Mouse (Mus musculus): ENCODE data around the gene Actr8. TPM values are rescaled to one million over a fixed set of nuclear protein-coding genes. Genes with fewer than 3 reads are reported as not detected.

Actr8 gene
- polyA plus RNA-seq (2015; fragmentation: Nextera tagmentation; extraction: Ambion mirVana) = 73.7 and 82.4 TPM in 2 replicates

GRCm38 (mm10) chr14:29978254-29979204, at the start of gene Actr8:
Gene Actr8 (plus strand): TSS chr14:29978337.
- Histone ChIP-seq H3K9me3 (no peaks in the 10 kb centered on the region), H3K4me1 (replicated peaks) (peaks cover 11% of the 10 kb centered on the region), H3K4me2 (peak within 1 kb of the TSS; percentile 83), H3K27me3 (no peaks in the 10 kb centered on the region), H3K27ac (replicated peaks) (peak within 1 kb of the TSS; percentile 89), H3K9ac (peak within 1 kb of the TSS; percentile 75), H3K36me3 (peaks cover 59% of the 10 kb centered on the region), H3K4me3 (peak within 1 kb of the TSS; percentile 65)
- WGBS = 3% methylated on average over 44 of the region's 44 CpGs
- ATAC-seq (ENCODE audit: low FRiP score, low read depth) = peak; percentile 94

GRCm38 (mm10) chr14:29928966-29929365, 49.2 kb upstream of the Actr8 start:
- Histone ChIP-seq H3K4me2 (no peak overlapping the region), H3K36me3 (no peaks in the 10 kb centered on the region), H3K9ac (no peak overlapping the region), H3K9me3 (no peaks in the 10 kb centered on the region), H3K27ac (replicated peaks) (no peak overlapping the region), H3K4me3 (no peak overlapping the region), H3K4me1 (replicated peaks) (no peaks in the 10 kb centered on the region), H3K27me3 (no peaks in the 10 kb centered on the region)
- WGBS = 68% methylated on average over 4 of the region's 4 CpGs
- no peak for ATAC-seq (ENCODE audit: low FRiP score, low read depth)

GRCm38 (mm10) chr14:29935516-29935915, 42.6 kb upstream of the Actr8 start:
- Histone ChIP-seq H3K4me2 (no peak overlapping the region), H3K9ac (no peak overlapping the region), H3K36me3 (no peaks in the 10 kb centered on the region), H3K27me3 (no peaks in the 10 kb centered on the region), H3K4me1 (replicated peaks) (peaks cover 17% of the 10 kb centered on the region), H3K4me3 (no peak overlapping the region), H3K27ac (replicated peaks) (no peak overlapping the region), H3K9me3 (no peaks in the 10 kb centered on the region)
- no peak for ATAC-seq (ENCODE audit: low FRiP score, low read depth)
- 23% methylated on average over 5 of the region's 5 CpGs for WGBS

DNA sequence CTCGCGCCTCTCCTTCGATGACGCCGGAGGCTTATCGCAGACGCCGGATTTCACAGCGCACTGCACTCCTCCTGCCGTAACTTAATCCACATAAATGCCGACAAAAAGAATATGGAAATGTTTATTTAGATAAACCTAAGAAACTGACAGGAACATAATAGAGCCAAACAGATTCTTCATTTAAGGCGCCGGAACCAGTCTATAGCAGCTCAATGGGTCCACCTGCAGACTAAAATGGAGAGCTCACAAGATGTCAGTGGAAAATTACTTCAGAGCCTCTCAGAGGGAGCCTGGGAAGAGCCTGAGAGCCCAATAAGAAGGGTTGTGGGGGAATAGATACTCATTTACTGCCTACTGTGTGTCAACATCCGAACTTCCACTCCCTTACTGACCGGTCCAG, 40.7 kb upstream of the Actr8 start:
- Histone ChIP-seq H3K9me3 (no peaks in the 10 kb centered on the region), H3K36me3 (no peaks in the 10 kb centered on the region), H3K4me3 (no peak overlapping the region), H3K4me2 (no peak overlapping the region; the same call in 1 of the 2 replicates), H3K27ac (replicated peaks) (no peak overlapping the region), H3K27me3 (peaks cover 4% of the 10 kb centered on the region; the same call in 1 of the 2 replicates), H3K4me1 (replicated peaks) (peaks cover 17% of the 10 kb centered on the region), H3K9ac (no peak overlapping the region)
- 76% methylated on average over 15 of the region's 15 CpGs for WGBS
- ATAC-seq (ENCODE audit: low FRiP score, low read depth) = peak; percentile 61; the same call in 1 of the 2 replicates

DNA sequence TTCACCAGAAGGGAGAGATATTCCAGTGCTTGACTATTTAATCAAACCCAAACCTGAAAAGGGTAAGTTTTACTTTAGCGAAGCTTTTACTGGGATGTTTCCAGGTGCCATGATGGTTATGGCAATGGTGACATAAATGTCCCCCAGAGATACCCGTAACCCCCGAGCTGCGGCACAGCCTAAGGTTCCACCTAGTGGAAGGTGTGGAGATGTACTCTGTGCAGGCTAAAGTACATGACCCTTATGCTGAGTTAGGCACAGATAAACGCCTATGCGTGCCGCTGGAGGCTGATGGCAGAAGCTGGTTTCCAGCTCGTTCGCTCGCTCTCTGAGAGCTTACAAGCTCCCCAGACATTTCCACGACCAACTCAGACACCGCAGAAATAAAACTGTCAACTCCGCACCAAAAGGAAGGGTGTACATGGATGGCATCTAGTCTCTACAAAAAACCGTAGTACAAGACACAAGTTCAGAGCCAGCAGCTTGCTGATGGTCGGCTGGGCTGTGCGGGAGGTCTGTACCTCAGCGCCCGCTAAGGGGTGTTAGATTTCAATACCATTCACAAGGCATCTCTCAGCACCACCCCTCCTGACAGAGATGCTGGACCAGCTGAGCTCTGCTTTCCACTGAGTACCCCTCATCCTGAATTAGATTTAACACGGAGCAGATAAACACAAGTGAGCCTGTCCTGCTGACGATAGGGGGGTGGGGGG, 38.4 kb upstream of the Actr8 start:
- ATAC-seq (ENCODE audit: low FRiP score, low read depth) = no peak
- Histone ChIP-seq H3K36me3 (no peaks in the 10 kb centered on the region), H3K9ac (no peak overlapping the region; the same call in 1 of the 2 replicates), H3K4me1 (replicated peaks) (peaks cover 17% of the 10 kb centered on the region), H3K27me3 (peaks cover 4% of the 10 kb centered on the region; the same call in 1 of the 2 replicates), H3K4me3 (no peak overlapping the region), H3K4me2 (peak overlapping the region; percentile 12; the same call in 1 of the 2 replicates), H3K9me3 (no peaks in the 10 kb centered on the region), H3K27ac (replicated peaks) (no peak overlapping the region)
- WGBS = 51% methylated on average over 20 of the region's 20 CpGs

GRCm38 (mm10) chr14:29940313-29940812, 37.8 kb upstream of the Actr8 start:
- Histone ChIP-seq H3K4me2 (peak overlapping the region; percentile 12; the same call in 1 of the 2 replicates), H3K4me3 (no peak overlapping the region), H3K9ac (no peak overlapping the region; the same call in 1 of the 2 replicates), H3K27ac (replicated peaks) (no peak overlapping the region), H3K4me1 (replicated peaks) (peaks cover 13% of the 10 kb centered on the region), H3K9me3 (no peaks in the 10 kb centered on the region), H3K27me3 (peaks cover 4% of the 10 kb centered on the region; the same call in 1 of the 2 replicates), H3K36me3 (no peaks in the 10 kb centered on the region)
- ATAC-seq (ENCODE audit: low FRiP score, low read depth) = no peak
- 40% methylated on average over 10 of the region's 10 CpGs for WGBS

GRCm38 (mm10) chr14:29940877-29941276, 37.3 kb upstream of the Actr8 start:
- no peaks in the 10 kb centered on the region for H3K36me3 ChIP-seq
- H3K4me2 ChIP-seq = no peak overlapping the region
- no peak overlapping the region for H3K9ac ChIP-seq
- WGBS = 30% methylated on average over 2 of the region's 2 CpGs
- no peak for ATAC-seq (ENCODE audit: low FRiP score, low read depth)
- no peak overlapping the region for H3K4me3 ChIP-seq
- H3K9me3 ChIP-seq = no peaks in the 10 kb centered on the region
- peaks cover 4% of the 10 kb centered on the region; the same call in 1 of the 2 replicates for H3K27me3 ChIP-seq
- H3K4me1 ChIP-seq (replicated peaks) = peaks cover 8% of the 10 kb centered on the region
- no peak overlapping the region for H3K27ac ChIP-seq (replicated peaks)

- Histone ChIP-seq H3K4me3 (no peak overlapping the region), H3K9me3 (no peaks in the 10 kb centered on the region), H3K4me2 (no peak overlapping the region), H3K4me1 (replicated peaks) (no peaks in the 10 kb centered on the region), H3K9ac (no peak overlapping the region), H3K27me3 (peaks cover 3% of the 10 kb centered on the region; the same call in 1 of the 2 replicates), H3K36me3 (no peaks in the 10 kb centered on the region), H3K27ac (replicated peaks) (no peak overlapping the region)
- ATAC-seq (ENCODE audit: low FRiP score, low read depth) = no peak
- 79% methylated on average over 5 of the region's 5 CpGs for WGBS
Observed at GRCm38 (mm10) chr14:29946761-29947309, 31.3 kb upstream of the Actr8 start.

- no peaks in the 10 kb centered on the region for H3K4me1 ChIP-seq (replicated peaks)
- WGBS = 91% methylated on average over 4 of the region's 4 CpGs
- no peak overlapping the region for H3K27ac ChIP-seq (replicated peaks)
- H3K27me3 ChIP-seq = no peaks in the 10 kb centered on the region
- ATAC-seq (ENCODE audit: low FRiP score, low read depth) = no peak
- no peak overlapping the region for H3K4me3 ChIP-seq
- H3K4me2 ChIP-seq = no peak overlapping the region
- H3K36me3 ChIP-seq = no peaks in the 10 kb centered on the region
- H3K9ac ChIP-seq = no peak overlapping the region
- no peaks in the 10 kb centered on the region for H3K9me3 ChIP-seq
Observed at GRCm38 (mm10) chr14:29950805-29951204, 27.3 kb upstream of the Actr8 start.

- Histone ChIP-seq H3K36me3 (no peaks in the 10 kb centered on the region), H3K4me1 (replicated peaks) (no peaks in the 10 kb centered on the region), H3K27ac (replicated peaks) (no peak overlapping the region), H3K4me2 (no peak overlapping the region), H3K9me3 (no peaks in the 10 kb centered on the region), H3K27me3 (no peaks in the 10 kb centered on the region), H3K4me3 (no peak overlapping the region), H3K9ac (no peak overlapping the region)
- no peak for ATAC-seq (ENCODE audit: low FRiP score, low read depth)
Observed at GRCm38 (mm10) chr14:29957393-29957792, 20.7 kb upstream of the Actr8 start.

DNA sequence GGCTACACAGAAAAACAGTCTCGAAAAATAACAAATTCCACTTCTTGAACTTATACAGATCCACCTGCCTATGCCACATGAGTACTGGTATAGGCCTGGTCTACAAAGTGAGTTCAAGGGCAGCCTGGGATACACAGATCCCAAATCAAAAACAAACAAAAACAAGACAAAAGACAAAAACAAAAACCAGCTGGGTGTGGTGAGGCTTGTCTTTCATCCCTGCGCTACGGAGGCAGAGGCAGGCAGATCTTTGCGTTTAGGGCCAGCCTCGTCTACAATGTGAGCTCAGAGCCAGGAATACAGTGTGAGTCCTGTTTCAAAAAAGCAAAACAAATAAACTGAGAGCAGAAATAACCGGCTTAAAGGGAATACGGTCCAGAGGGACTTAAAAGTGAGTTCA, 10.5 kb upstream of the Actr8 start:
- Histone ChIP-seq H3K27ac (replicated peaks) (peak overlapping the region; percentile 78), H3K4me3 (peak overlapping the region; percentile 94), H3K36me3 (peaks cover 20% of the 10 kb centered on the region), H3K9ac (peak overlapping the region; percentile 38), H3K27me3 (no peaks in the 10 kb centered on the region), H3K4me1 (replicated peaks) (peaks cover 26% of the 10 kb centered on the region), H3K9me3 (no peaks in the 10 kb centered on the region), H3K4me2 (peak overlapping the region; percentile 66)
- WGBS = 58% methylated on average over 7 of the region's 7 CpGs
- no peak; the same call in none of the 2 replicates for ATAC-seq (ENCODE audit: low FRiP score, low read depth)

Measured in hindbrain, embryonic 15.5 days (tissue).